Mouse (Mus musculus): ENCODE measurements at regions not wholly inside any gene's neighbourhood (a gene's known extent, or its start where the extent isn't known, plus 50 kb on each side); places are given as distances from the start of the nearest gene placed in this dataset.

DNA sequence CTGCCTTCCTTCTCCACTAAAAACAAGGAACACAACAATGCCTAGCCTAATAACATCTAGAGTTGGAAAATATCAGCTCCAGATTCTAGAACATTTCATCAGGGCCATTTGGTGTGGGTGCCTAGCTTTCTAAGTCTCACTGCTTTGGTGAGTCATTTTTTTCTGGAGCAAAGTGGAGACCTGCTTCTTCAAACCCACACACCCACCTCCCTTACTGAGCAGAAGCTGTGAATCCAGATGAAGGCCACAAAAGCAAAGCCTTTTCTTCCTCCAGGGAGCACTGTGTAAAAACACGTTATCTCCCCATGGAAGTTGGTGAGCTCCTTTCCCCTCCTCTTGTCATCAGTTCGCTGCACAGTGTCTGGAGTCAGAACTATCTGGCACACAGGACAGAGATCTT is 294.1 kb downstream of the Mex3b start:
- no peak for TF ChIP-seq EP300 (IDR thresholded peaks at IDR 0.05)
- TF ChIP-seq CTCF (IDR thresholded peaks at IDR 0.05), result no peak
